Mouse (Mus musculus): Measurements from ENCODE around the gene Tmem14a. TPM values are rescaled to one million over a fixed set of nuclear protein-coding genes. Genes with fewer than 3 reads are reported as not detected.
"Not testable (repeated sequence)": the region's sequence is repeated elsewhere in the genome, so short reads cannot be mapped to it uniquely, and the experiment has no call there.

Tmem14a gene
- total and polyA plus RNA-seq, 3 experiments, result 0.30 to 4.0 (median 1.7) TPM

GRCm38 (mm10) chr1:21262401-21262800 lies 44.0 kb downstream of the Tmem14a start:
- Histone ChIP-seq H3K27me3 (ENCODE audit: insufficient read depth, low read length) (peaks cover 18% of the 10 kb centered on the region), H3K4me3 (ENCODE audit: low read depth, low read length) (no peak overlapping the region), H3K9me3 (replicated peaks) (no peaks in the 10 kb centered on the region), H3K4me1 (ENCODE audit: insufficient read depth, low read depth, low read length) (0 out of 2 replicates have a peak, but pooled peaks cover 3% of the 10 kb centered on the region), H3K36me3 (replicated peaks) (no peaks in the 10 kb centered on the region)
- no peak for DNase-seq (ENCODE audit: low spot score)
- TF ChIP-seq TAL1 (conservative IDR thresholded peaks at IDR 0.05; ENCODE audit: low read depth, low read length) (no peak), GATA1 (IDR thresholded peaks at IDR 0.05; ENCODE audit: borderline replicate concordance, low read length) (no peak), POLR2AphosphoS5 (IDR thresholded peaks at IDR 0.05; ENCODE audit: insufficient replicate concordance, low read depth, low read length) (no peak), CTCF (IDR thresholded peaks at IDR 0.05; ENCODE audit: low read depth, low read length) (no peak), GATA2 (IDR thresholded peaks at IDR 0.05; ENCODE audit: borderline replicate concordance, low read depth, low read length) (no peak)
- ATAC-seq (ENCODE audit: extremely low read depth, insufficient number of reproducible peaks, low FRiP score, poor library complexity, severe bottlenecking), result no peak

DNA sequence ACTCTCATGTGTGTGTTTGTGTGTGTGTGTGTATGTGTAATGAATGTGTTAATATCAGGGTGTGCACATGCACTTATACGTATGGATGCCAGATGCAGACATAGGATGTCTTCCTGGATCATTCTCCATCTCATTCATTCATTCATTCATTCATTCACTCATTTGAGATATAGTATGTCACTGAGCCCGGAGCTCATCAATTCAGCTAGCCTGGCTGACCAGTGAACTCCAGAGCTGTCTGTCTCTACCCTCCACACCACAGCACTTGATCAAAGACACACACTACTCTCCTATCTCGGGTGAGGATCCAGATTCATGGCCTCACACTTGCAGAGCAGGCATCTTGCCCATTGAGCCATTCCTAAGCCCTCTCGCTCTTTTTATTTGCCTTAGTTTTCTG lies 45.6 kb downstream of the Tmem14a start:
- TF ChIP-seq TAL1 (conservative IDR thresholded peaks at IDR 0.05; ENCODE audit: low read depth, low read length) (no peak), POLR2AphosphoS5 (IDR thresholded peaks at IDR 0.05; ENCODE audit: insufficient replicate concordance, low read depth, low read length) (no peak), CTCF (IDR thresholded peaks at IDR 0.05; ENCODE audit: low read depth, low read length) (no peak), GATA1 (IDR thresholded peaks at IDR 0.05; ENCODE audit: borderline replicate concordance, low read length) (no peak), GATA2 (IDR thresholded peaks at IDR 0.05; ENCODE audit: borderline replicate concordance, low read depth, low read length) (no peak)
- H3K9me3 ChIP-seq (replicated peaks), result no peaks in the 10 kb centered on the region
- no peak for ATAC-seq (ENCODE audit: extremely low read depth, insufficient number of reproducible peaks, low FRiP score, poor library complexity, severe bottlenecking)
- no peaks in the 10 kb centered on the region for H3K36me3 ChIP-seq (replicated peaks)
- H3K4me3 ChIP-seq (ENCODE audit: low read depth, low read length), result no peak overlapping the region
- no peak for DNase-seq (ENCODE audit: low spot score)
- H3K27me3 ChIP-seq (ENCODE audit: insufficient read depth, low read length), result peaks cover 14% of the 10 kb centered on the region
- H3K4me1 ChIP-seq (ENCODE audit: insufficient read depth, low read depth, low read length), result 0 out of 2 replicates have a peak, but pooled peaks cover 3% of the 10 kb centered on the region

DNA sequence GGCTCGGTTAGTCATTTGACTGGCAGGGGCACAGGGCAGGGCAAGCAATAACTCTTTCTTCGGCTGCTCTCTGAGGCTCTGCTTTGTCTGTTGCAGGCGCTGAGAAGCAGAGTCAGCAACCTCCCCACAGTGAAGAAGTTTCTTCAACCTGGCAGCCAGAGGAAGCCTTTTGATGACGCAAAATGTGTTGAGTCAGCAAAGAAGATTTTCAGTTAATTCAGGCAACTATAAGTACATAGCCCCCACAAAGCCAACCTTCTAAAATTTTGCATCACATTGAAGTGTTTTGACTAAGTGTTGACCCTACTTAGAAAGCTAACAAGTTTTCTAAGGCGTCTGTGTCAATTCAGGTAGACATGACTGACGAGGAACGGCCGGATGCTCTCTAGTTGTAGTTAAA lies 46.4 kb downstream of the Tmem14a start:
- 0 out of 2 replicates have a peak, but pooled peaks cover 3% of the 10 kb centered on the region for H3K4me1 ChIP-seq (ENCODE audit: insufficient read depth, low read depth, low read length)
- TF ChIP-seq TAL1 (conservative IDR thresholded peaks at IDR 0.05; ENCODE audit: low read depth, low read length), result no peak
- no peak for TF ChIP-seq GATA1 (IDR thresholded peaks at IDR 0.05; ENCODE audit: borderline replicate concordance, low read length)
- no peak for TF ChIP-seq CTCF (IDR thresholded peaks at IDR 0.05; ENCODE audit: low read depth, low read length)
- no peak for TF ChIP-seq POLR2AphosphoS5 (IDR thresholded peaks at IDR 0.05; ENCODE audit: insufficient replicate concordance, low read depth, low read length)
- TF ChIP-seq GATA2 (IDR thresholded peaks at IDR 0.05; ENCODE audit: borderline replicate concordance, low read depth, low read length), result no peak
- H3K27me3 ChIP-seq (ENCODE audit: insufficient read depth, low read length), result peaks cover 16% of the 10 kb centered on the region
- no peak for DNase-seq (ENCODE audit: low spot score)
- ATAC-seq (ENCODE audit: extremely low read depth, insufficient number of reproducible peaks, low FRiP score, poor library complexity, severe bottlenecking), result no peak
- H3K36me3 ChIP-seq (replicated peaks), result no peaks in the 10 kb centered on the region
- H3K4me3 ChIP-seq (ENCODE audit: low read depth, low read length), result no peak overlapping the region
- no peaks in the 10 kb centered on the region for H3K9me3 ChIP-seq (replicated peaks)

- no peak for TF ChIP-seq POLR2AphosphoS5 (IDR thresholded peaks at IDR 0.05; ENCODE audit: insufficient replicate concordance, low read depth, low read length)
- no peak for TF ChIP-seq GATA2 (IDR thresholded peaks at IDR 0.05; ENCODE audit: borderline replicate concordance, low read depth, low read length)
- TF ChIP-seq TAL1 (conservative IDR thresholded peaks at IDR 0.05; ENCODE audit: low read depth, low read length), result no peak
- no peak for TF ChIP-seq GATA1 (IDR thresholded peaks at IDR 0.05; ENCODE audit: borderline replicate concordance, low read length)
- TF ChIP-seq CTCF (IDR thresholded peaks at IDR 0.05; ENCODE audit: low read depth, low read length), result no peak
- Histone ChIP-seq H3K36me3 (replicated peaks) (no peaks in the 10 kb centered on the region), H3K27me3 (ENCODE audit: insufficient read depth, low read length) (peaks cover 22% of the 10 kb centered on the region), H3K4me3 (ENCODE audit: low read depth, low read length) (no peak overlapping the region), H3K4me1 (ENCODE audit: insufficient read depth, low read depth, low read length) (peaks cover 11% of the 10 kb centered on the region; the same call in 1 of the 2 replicates), H3K9me3 (replicated peaks) (no peaks in the 10 kb centered on the region)
- ATAC-seq (ENCODE audit: extremely low read depth, insufficient number of reproducible peaks, low FRiP score, poor library complexity, severe bottlenecking), result no peak
- DNase-seq (ENCODE audit: low spot score), result no peak
Observed at GRCm38 (mm10) chr1:21266766-21267165, 48.4 kb downstream of the Tmem14a start.

GRCm38 (mm10) chr1:21267466-21267865 lies 49.1 kb downstream of the Tmem14a start:
- H3K4me1 ChIP-seq (ENCODE audit: insufficient read depth, low read depth, low read length), result peaks cover 15% of the 10 kb centered on the region; the same call in 1 of the 2 replicates
- H3K4me3 ChIP-seq (ENCODE audit: low read depth, low read length); H3K9me3 ChIP-seq (replicated peaks); ATAC-seq (ENCODE audit: extremely low read depth, insufficient number of reproducible peaks, low FRiP score, poor library complexity, severe bottlenecking); DNase-seq (ENCODE audit: low spot score); H3K36me3 ChIP-seq (replicated peaks): not testable (repeated sequence)
- peaks cover 18% of the 10 kb centered on the region for H3K27me3 ChIP-seq (ENCODE audit: insufficient read depth, low read length)

DNA sequence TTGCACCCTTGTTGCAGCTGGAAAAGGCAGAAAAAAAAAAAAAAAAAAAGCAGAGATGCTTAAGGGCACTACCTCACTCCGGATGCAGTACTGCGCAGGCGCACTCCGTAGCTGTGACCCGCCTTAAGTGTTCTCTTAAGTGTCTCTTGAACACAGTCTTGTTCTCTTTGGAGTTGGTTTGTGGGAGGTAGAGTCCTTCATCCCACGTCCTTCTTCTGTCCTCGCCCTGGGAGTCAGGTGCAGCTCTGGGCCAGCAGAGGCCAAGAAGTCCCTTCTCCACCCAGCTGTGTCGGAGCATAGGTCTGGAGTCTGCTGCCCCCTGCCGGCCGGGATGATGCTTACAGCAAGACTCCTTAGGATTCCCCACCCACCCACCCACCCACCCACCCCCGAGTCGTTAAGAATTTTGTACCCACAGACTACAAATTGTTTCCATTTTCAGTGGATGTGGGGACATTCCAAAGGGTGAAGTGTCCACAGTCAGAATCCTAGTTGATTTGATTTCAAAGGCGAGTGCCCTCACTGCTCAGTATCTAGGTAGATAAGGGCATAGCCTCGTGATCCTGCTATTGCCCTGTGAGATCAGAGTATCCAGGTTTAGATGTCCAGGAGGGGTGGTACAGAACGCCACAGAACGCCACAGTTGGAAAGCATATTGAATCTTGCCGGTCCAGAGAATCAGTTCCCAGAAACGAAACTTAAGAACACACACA lies 53.1 kb downstream of the Tmem14a start:
- ATAC-seq (ENCODE audit: extremely low read depth, insufficient number of reproducible peaks, low FRiP score, poor library complexity, severe bottlenecking) (peak; percentile 37), DNase-seq (ENCODE audit: low spot score) (peak; percentile 31)
- TF ChIP-seq CTCF (IDR thresholded peaks at IDR 0.05; ENCODE audit: low read depth, low read length) (peak; percentile 21; the same call in 1 of the 2 replicates), TAL1 (conservative IDR thresholded peaks at IDR 0.05; ENCODE audit: low read depth, low read length) (no peak)
- H3K36me3 ChIP-seq (replicated peaks), result no peaks in the 10 kb centered on the region
- H3K9me3 ChIP-seq (replicated peaks), result no peaks in the 10 kb centered on the region
- H3K4me3 ChIP-seq (ENCODE audit: low read depth, low read length), result no peak overlapping the region
- H3K4me1 ChIP-seq (ENCODE audit: insufficient read depth, low read depth, low read length), result peaks cover 20% of the 10 kb centered on the region; the same call in 1 of the 2 replicates
- peaks cover 23% of the 10 kb centered on the region for H3K27me3 ChIP-seq (ENCODE audit: insufficient read depth, low read length)
